Mouse (Mus musculus): ENCODE results near the gene Slc6a6. TPM values are rescaled to one million over a fixed set of nuclear protein-coding genes. Genes with fewer than 3 reads are reported as not detected.
A peak's percentile ranks its signal among the peaks of the same experiment; 100 is the strongest.

Gene Slc6a6
- total and polyA plus RNA-seq, 2 experiments from 2014 or later: 95.3 to 116 TPM

GRCm38 (mm10) chr6:91685896-91686295, 2.0 kb downstream of the Slc6a6 start:
- Histone ChIP-seq H3K27ac (ENCODE audit: low read depth) (peak overlapping the region; percentile 91), H3K4me2 (ENCODE audit: low read depth, low read length) (peak overlapping the region; percentile 93), H3K9me3 (replicated peaks; ENCODE audit: control insufficient read depth, low read length) (no peaks in the 10 kb centered on the region), H3K27me3 (ENCODE audit: control insufficient read depth, insufficient read depth, low read length) (no peaks in the 10 kb centered on the region), H3K9ac (replicated peaks; ENCODE audit: low read depth, low read length) (0 out of 2 replicates have a peak overlapping the region, but pooled peaks have one; percentile 1), H3K4me3 (ENCODE audit: low read depth, low read length) (peak overlapping the region; percentile 93), H3K36me3 (replicated peaks; ENCODE audit: control insufficient read depth, insufficient read depth, low read length) (peaks cover 6% of the 10 kb centered on the region; the same call in 1 of the 2 replicates), H3K4me1 (ENCODE audit: control insufficient read depth, insufficient read depth) (peaks cover 33% of the 10 kb centered on the region)
- ATAC-seq (ENCODE audit: insufficient read depth, low read depth): no peak
- DNase-seq (ENCODE audit: low spot score): no peak
- no peak for TF ChIP-seq EP300 (IDR thresholded peaks at IDR 0.05; ENCODE audit: low read depth)
- 43% methylated on average over 7 of the region's 7 CpGs for WGBS

GRCm38 (mm10) chr6:91686597-91686996, 2.7 kb downstream of the Slc6a6 start:
- 5% methylated on average over 4 of the region's 4 CpGs for WGBS
- H3K27me3 ChIP-seq (ENCODE audit: control insufficient read depth, insufficient read depth, low read length): no peaks in the 10 kb centered on the region
- H3K9ac ChIP-seq (replicated peaks; ENCODE audit: low read depth, low read length): no peak overlapping the region
- no peaks in the 10 kb centered on the region for H3K9me3 ChIP-seq (replicated peaks; ENCODE audit: control insufficient read depth, low read length)
- peak overlapping the region; percentile 93 for H3K4me3 ChIP-seq (ENCODE audit: low read depth, low read length)
- peak overlapping the region; percentile 93 for H3K4me2 ChIP-seq (ENCODE audit: low read depth, low read length)
- H3K4me1 ChIP-seq (ENCODE audit: control insufficient read depth, insufficient read depth): peaks cover 33% of the 10 kb centered on the region
- DNase-seq (ENCODE audit: low spot score) (peak; percentile 81), ATAC-seq (ENCODE audit: insufficient read depth, low read depth) (peak; percentile 22; the same call in 1 of the 2 replicates)
- peak overlapping the region; percentile 91 for H3K27ac ChIP-seq (ENCODE audit: low read depth)
- TF ChIP-seq CTCF (IDR thresholded peaks at IDR 0.05; ENCODE audit: low read depth) (no peak), EP300 (IDR thresholded peaks at IDR 0.05; ENCODE audit: low read depth) (0 out of 2 replicates have a peak, but pooled peaks have one; percentile 62)
- peaks cover 7% of the 10 kb centered on the region; the same call in 1 of the 2 replicates for H3K36me3 ChIP-seq (replicated peaks; ENCODE audit: control insufficient read depth, insufficient read depth, low read length)

- TF ChIP-seq CTCF (IDR thresholded peaks at IDR 0.05; ENCODE audit: low read depth) (no peak), EP300 (IDR thresholded peaks at IDR 0.05; ENCODE audit: low read depth) (no peak)
- no peaks in the 10 kb centered on the region for H3K27me3 ChIP-seq (ENCODE audit: control insufficient read depth, insufficient read depth, low read length)
- H3K4me1 ChIP-seq (ENCODE audit: control insufficient read depth, insufficient read depth): peaks cover 33% of the 10 kb centered on the region
- DNase-seq (ENCODE audit: low spot score) (no peak), ATAC-seq (ENCODE audit: insufficient read depth, low read depth) (no peak)
- H3K27ac ChIP-seq (ENCODE audit: low read depth): no peak overlapping the region
- peak overlapping the region; percentile 44 for H3K4me2 ChIP-seq (ENCODE audit: low read depth, low read length)
- no peaks in the 10 kb centered on the region for H3K9me3 ChIP-seq (replicated peaks; ENCODE audit: control insufficient read depth, low read length)
- H3K4me3 ChIP-seq (ENCODE audit: low read depth, low read length): 0 out of 2 replicates have a peak overlapping the region, but pooled peaks have one; percentile 17
- H3K9ac ChIP-seq (replicated peaks; ENCODE audit: low read depth, low read length): no peak overlapping the region
- 66% methylated on average over 6 of the region's 6 CpGs for WGBS
- peaks cover 18% of the 10 kb centered on the region for H3K36me3 ChIP-seq (replicated peaks; ENCODE audit: control insufficient read depth, insufficient read depth, low read length)
Observed at GRCm38 (mm10) chr6:91688021-91688420, 4.2 kb downstream of the Slc6a6 start.

- Histone ChIP-seq H3K27ac (ENCODE audit: low read depth) (0 out of 2 replicates have a peak overlapping the region, but pooled peaks have one; percentile 8), H3K4me1 (ENCODE audit: control insufficient read depth, insufficient read depth) (peaks cover 33% of the 10 kb centered on the region), H3K4me2 (ENCODE audit: low read depth, low read length) (peak overlapping the region; percentile 15; the same call in 1 of the 2 replicates), H3K9ac (replicated peaks; ENCODE audit: low read depth, low read length) (no peak overlapping the region), H3K27me3 (ENCODE audit: control insufficient read depth, insufficient read depth, low read length) (no peaks in the 10 kb centered on the region), H3K9me3 (replicated peaks; ENCODE audit: control insufficient read depth, low read length) (no peaks in the 10 kb centered on the region), H3K36me3 (replicated peaks; ENCODE audit: control insufficient read depth, insufficient read depth, low read length) (peaks cover 18% of the 10 kb centered on the region), H3K4me3 (ENCODE audit: low read depth, low read length) (no peak overlapping the region)
- DNase-seq (ENCODE audit: low spot score) (no peak), ATAC-seq (ENCODE audit: insufficient read depth, low read depth) (no peak)
- TF ChIP-seq EP300 (IDR thresholded peaks at IDR 0.05; ENCODE audit: low read depth) (no peak), CTCF (IDR thresholded peaks at IDR 0.05; ENCODE audit: low read depth) (no peak)
Observed at GRCm38 (mm10) chr6:91689231-91689630, 5.4 kb downstream of the Slc6a6 start.

- WGBS: 71% methylated on average over 7 of the region's 7 CpGs
- ATAC-seq (ENCODE audit: insufficient read depth, low read depth) (no peak), DNase-seq (ENCODE audit: low spot score) (no peak)
- Histone ChIP-seq H3K27me3 (ENCODE audit: control insufficient read depth, insufficient read depth, low read length) (no peaks in the 10 kb centered on the region), H3K9ac (replicated peaks; ENCODE audit: low read depth, low read length) (no peak overlapping the region), H3K4me2 (ENCODE audit: low read depth, low read length) (no peak overlapping the region), H3K27ac (ENCODE audit: low read depth) (no peak overlapping the region), H3K9me3 (replicated peaks; ENCODE audit: control insufficient read depth, low read length) (no peaks in the 10 kb centered on the region), H3K36me3 (replicated peaks; ENCODE audit: control insufficient read depth, insufficient read depth, low read length) (peaks cover 18% of the 10 kb centered on the region), H3K4me1 (ENCODE audit: control insufficient read depth, insufficient read depth) (peaks cover 35% of the 10 kb centered on the region), H3K4me3 (ENCODE audit: low read depth, low read length) (no peak overlapping the region)
- no peak for TF ChIP-seq EP300 (IDR thresholded peaks at IDR 0.05; ENCODE audit: low read depth)
- TF ChIP-seq CTCF (IDR thresholded peaks at IDR 0.05; ENCODE audit: low read depth): no peak
Observed at GRCm38 (mm10) chr6:91690222-91690621, 6.4 kb downstream of the Slc6a6 start.

- DNase-seq (ENCODE audit: low spot score): no peak
- Histone ChIP-seq H3K4me1 (ENCODE audit: control insufficient read depth, insufficient read depth) (peaks cover 33% of the 10 kb centered on the region), H3K27me3 (ENCODE audit: control insufficient read depth, insufficient read depth, low read length) (no peaks in the 10 kb centered on the region), H3K36me3 (replicated peaks; ENCODE audit: control insufficient read depth, insufficient read depth, low read length) (peaks cover 18% of the 10 kb centered on the region), H3K4me3 (ENCODE audit: low read depth, low read length) (no peak overlapping the region), H3K27ac (ENCODE audit: low read depth) (no peak overlapping the region), H3K9me3 (replicated peaks; ENCODE audit: control insufficient read depth, low read length) (no peaks in the 10 kb centered on the region), H3K4me2 (ENCODE audit: low read depth, low read length) (no peak overlapping the region), H3K9ac (replicated peaks; ENCODE audit: low read depth, low read length) (no peak overlapping the region)
- 93% methylated on average over 7 of the region's 7 CpGs for WGBS
- TF ChIP-seq EP300 (IDR thresholded peaks at IDR 0.05; ENCODE audit: low read depth): no peak
- TF ChIP-seq CTCF (IDR thresholded peaks at IDR 0.05; ENCODE audit: low read depth): no peak
- no peak for ATAC-seq (ENCODE audit: insufficient read depth, low read depth)
Observed at GRCm38 (mm10) chr6:91690646-91691045, 6.8 kb downstream of the Slc6a6 start.

Data from heart, postnatal 0 days (tissue).